Mouse (Mus musculus): ENCODE data around the gene Masp1.

DNA sequence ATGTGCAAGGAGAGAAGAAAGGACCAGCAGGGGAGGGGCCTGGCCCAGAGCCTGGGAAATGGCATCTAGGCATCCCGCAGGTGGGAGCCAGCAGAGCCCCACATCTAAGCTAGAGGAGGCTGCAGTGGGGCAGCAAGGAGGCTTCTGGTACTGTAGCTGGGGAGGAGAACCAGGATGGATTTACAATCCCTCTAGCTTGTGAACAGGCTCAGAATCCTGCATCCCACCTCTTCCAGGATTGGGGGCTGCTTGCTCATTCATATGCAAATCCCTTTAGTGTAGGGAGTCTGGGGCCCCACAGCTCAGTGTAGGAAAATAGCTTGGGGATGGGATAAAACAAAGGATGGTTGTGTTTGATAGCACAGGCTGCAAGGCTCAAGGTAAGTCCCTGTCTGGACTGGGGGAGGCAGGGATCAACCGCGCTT lies 16.3 kb downstream of the Masp1 start:
- TF ChIP-seq CTCF (IDR thresholded peaks at IDR 0.05; ENCODE audit: extremely low read depth, insufficient read depth, insufficient read length, insufficient replicate concordance) (no peak), POLR2A (IDR thresholded peaks at IDR 0.05; ENCODE audit: low read depth, low read length) (no peak)

Data from spleen, adult 2 months (tissue).